Mouse (Mus musculus): ENCODE data around the gene Gm29666.

- TF ChIP-seq CTCF (IDR thresholded peaks at IDR 0.05; ENCODE audit: borderline replicate concordance, control insufficient read depth, extremely low read depth, insufficient read depth, low read length, poor library complexity) (no peak), POLR2A (IDR thresholded peaks at IDR 0.05; ENCODE audit: control insufficient read depth, extremely low read depth, insufficient read depth, low read length, poor library complexity) (no peak)
Observed at GRCm38 (mm10) chr15:84873867-84874266, 46.0 kb downstream of the Gm29666 start.

All from thymus, adult 2 months (tissue).